Mouse (Mus musculus) megakaryocyte-erythroid progenitor cell, adult 5-6 weeks (primary cell): ENCODE measurements around the gene 9330182O14Rik. TPM values are rescaled to one million over a fixed set of nuclear protein-coding genes. Genes with fewer than 3 reads are reported as not detected.

Experiments
- ATAC-seq: replicated peaks from 2 replicates; pipeline ENCODE4 v1.8.0; 2016; ENCODE audit warnings: mild to moderate bottlenecking, inconsistent platforms; ENCODE audit not compliant: severe bottlenecking, poor library complexity, low FRiP score, low TSS enrichment
- total RNA-seq, 2 experiments: library from RNA; stranded (forward) in 1 of 2; stranded (reverse) in 1 of 2; fragments of 200-1000, 215-1000 nt in 1 of 2; fragments of >200 nt in 1 of 2; fragmentation: Nextera tagmentation in 1 of 2; gene quantifications; 2 replicates each; pipeline ENCODE4 v1.2.3; 2014 to 2017

Gene 9330182O14Rik
- total RNA-seq (2014; fragmentation: Nextera tagmentation) (not detected in 2 replicates), total RNA-seq (2017) (not detected in 2 replicates)

- 0 out of 2 replicates have a peak, but pooled peaks have one; percentile 34 for ATAC-seq
Measured at GRCm38 (mm10) chr15:40134152-40134792, at the start of gene 9330182O14Rik. Gene 9330182O14Rik, plus strand, starts transcription at chr15:40134365.

GRCm38 (mm10) chr15:40103304-40103703 lies 30.9 kb upstream of the 9330182O14Rik start:
- no peak for ATAC-seq

GRCm38 (mm10) chr15:40105712-40106111 lies 28.5 kb upstream of the 9330182O14Rik start:
- ATAC-seq, result no peak

- ATAC-seq, result no peak
Measured at GRCm38 (mm10) chr15:40113888-40114576, 20.1 kb upstream of the 9330182O14Rik start.

GRCm38 (mm10) chr15:40114600-40115271 lies 19.4 kb upstream of the 9330182O14Rik start:
- ATAC-seq, result no peak

- ATAC-seq, result no peak
Measured at GRCm38 (mm10) chr15:40116396-40116795, 17.8 kb upstream of the 9330182O14Rik start.

- ATAC-seq, result no peak
Measured at GRCm38 (mm10) chr15:40124211-40124953, 9.8 kb upstream of the 9330182O14Rik start.

GRCm38 (mm10) chr15:40129496-40129895 lies 4.7 kb upstream of the 9330182O14Rik start:
- no peak for ATAC-seq

- ATAC-seq, result peak; percentile 55
Measured at GRCm38 (mm10) chr15:40130880-40131478, 3.2 kb upstream of the 9330182O14Rik start.

- ATAC-seq, result no peak
Measured at GRCm38 (mm10) chr15:40132408-40132807, 1.8 kb upstream of the 9330182O14Rik start.

GRCm38 (mm10) chr15:40144221-40144620 lies 10.1 kb downstream of the 9330182O14Rik start:
- ATAC-seq, result peak; percentile 75; the same call in 1 of the 2 replicates

- no peak for ATAC-seq
Measured at GRCm38 (mm10) chr15:40157683-40158082, 23.5 kb downstream of the 9330182O14Rik start.

- ATAC-seq, result peak; percentile 55; the same call in 1 of the 2 replicates
Measured at GRCm38 (mm10) chr15:40166560-40167275, 32.6 kb downstream of the 9330182O14Rik start.

- no peak for ATAC-seq
Measured at GRCm38 (mm10) chr15:40167276-40168139, 33.3 kb downstream of the 9330182O14Rik start.

GRCm38 (mm10) chr15:40168140-40168688 lies 34.0 kb downstream of the 9330182O14Rik start:
- ATAC-seq, result no peak

- ATAC-seq, result no peak
Measured at GRCm38 (mm10) chr15:40169061-40169460, 34.9 kb downstream of the 9330182O14Rik start.

GRCm38 (mm10) chr15:40169705-40170104 lies 35.5 kb downstream of the 9330182O14Rik start:
- no peak for ATAC-seq
